Mouse (Mus musculus): ENCODE data around the gene Pih1d1. TPM values are rescaled to one million over a fixed set of nuclear protein-coding genes. Genes with fewer than 3 reads are reported as not detected.
A peak's percentile ranks its signal among the peaks of the same experiment; 100 is the strongest.
"Not testable (repeated sequence)": the region's sequence is repeated elsewhere in the genome, so short reads cannot be mapped to it uniquely, and the experiment has no call there.

Pih1d1 gene
- 90.3 and 91.0 TPM in 2 replicates for polyA plus RNA-seq (2016; fragmentation: Nextera tagmentation; extraction: Ambion mirVana)

DNA sequence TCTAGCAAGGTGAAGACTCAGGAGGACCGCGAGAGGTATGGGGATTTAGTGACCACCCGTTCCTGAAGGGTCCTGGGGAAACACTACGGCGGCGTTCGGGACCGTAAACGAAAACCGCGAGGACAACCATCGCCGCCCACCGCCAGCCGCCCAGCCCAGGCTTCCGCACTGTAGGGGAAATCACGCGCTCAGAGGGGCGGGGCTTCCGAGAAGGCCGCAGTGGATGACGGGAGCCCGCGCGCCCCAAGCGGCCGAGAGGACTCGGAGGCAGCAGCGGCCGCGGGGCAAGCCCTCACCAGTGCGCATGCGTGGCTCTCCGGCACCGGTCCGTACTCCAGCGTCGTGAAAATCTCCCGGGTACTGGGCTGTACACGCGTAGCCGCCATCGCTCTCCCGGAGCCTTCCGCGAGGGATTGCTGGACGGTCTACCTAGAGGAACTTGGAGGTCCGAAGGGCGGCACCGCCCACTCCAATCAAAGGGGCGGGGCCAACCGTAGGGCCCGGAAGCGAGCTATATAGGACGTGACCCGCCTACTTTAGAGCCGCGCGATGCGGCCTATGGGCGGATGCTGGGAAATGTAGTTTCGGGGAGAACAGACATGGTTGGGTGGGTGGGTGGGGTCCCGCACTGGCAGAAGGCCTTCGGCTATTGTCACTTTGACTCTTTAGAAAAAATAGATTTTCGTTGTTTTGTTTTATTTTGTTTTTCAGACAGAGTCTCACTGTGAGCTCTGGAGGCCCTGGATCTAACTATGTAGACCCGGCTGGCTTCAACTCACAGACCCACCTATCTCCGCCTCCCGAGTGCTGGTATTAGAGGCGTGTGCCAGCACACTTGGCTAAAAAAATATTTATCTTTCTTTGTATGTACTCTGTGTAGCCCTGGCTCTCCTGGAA, at the start of gene Pih1d1, which contains the start of gene Aldh16a1:
Pih1d1 (plus strand) TSS at position 208 of the 897 bp plus-strand sequence.
Aldh16a1 (minus strand) TSS at position 489 of the 897 bp plus-strand sequence.
- Histone ChIP-seq H3K4me3 (peak within 1 kb of the TSS; percentile 64), H3K27ac (peak within 1 kb of the TSS; percentile 94), H3K4me1 (peaks cover 17% of the 10 kb centered on the region), H3K36me3 (peaks cover 22% of the 10 kb centered on the region), H3K4me2 (replicated peaks) (peak within 1 kb of the TSS; percentile 73), H3K9me3 (replicated peaks) (no peaks in the 10 kb centered on the region), H3K27me3 (no peaks in the 10 kb centered on the region), H3K9ac (peak within 1 kb of the TSS; percentile 81)
- ATAC-seq (ENCODE audit: low FRiP score): peak; percentile 96
- 5% methylated on average over 69 of the region's 69 CpGs for WGBS

GRCm38 (mm10) chr7:45104941-45105340, 49.2 kb upstream of the Pih1d1 start:
- 86% methylated on average over 5 of the region's 5 CpGs for WGBS
- Histone ChIP-seq H3K9ac (no peak overlapping the region), H3K4me3 (no peak overlapping the region), H3K4me1 (0 out of 2 replicates have a peak, but pooled peaks cover 5% of the 10 kb centered on the region), H3K27ac (no peak overlapping the region), H3K27me3 (no peaks in the 10 kb centered on the region), H3K9me3 (replicated peaks) (no peaks in the 10 kb centered on the region), H3K4me2 (replicated peaks) (no peak overlapping the region), H3K36me3 (no peaks in the 10 kb centered on the region)
- ATAC-seq (ENCODE audit: low FRiP score): no peak

GRCm38 (mm10) chr7:45105491-45105890, 48.6 kb upstream of the Pih1d1 start:
- Histone ChIP-seq H3K4me3 (no peak overlapping the region), H3K27me3 (no peaks in the 10 kb centered on the region), H3K4me2 (replicated peaks) (no peak overlapping the region), H3K27ac (no peak overlapping the region), H3K9ac (no peak overlapping the region), H3K9me3 (replicated peaks) (no peaks in the 10 kb centered on the region), H3K36me3 (no peaks in the 10 kb centered on the region), H3K4me1 (0 out of 2 replicates have a peak, but pooled peaks cover 5% of the 10 kb centered on the region)
- 82% methylated on average over 8 of the region's 8 CpGs for WGBS
- no peak for ATAC-seq (ENCODE audit: low FRiP score)

DNA sequence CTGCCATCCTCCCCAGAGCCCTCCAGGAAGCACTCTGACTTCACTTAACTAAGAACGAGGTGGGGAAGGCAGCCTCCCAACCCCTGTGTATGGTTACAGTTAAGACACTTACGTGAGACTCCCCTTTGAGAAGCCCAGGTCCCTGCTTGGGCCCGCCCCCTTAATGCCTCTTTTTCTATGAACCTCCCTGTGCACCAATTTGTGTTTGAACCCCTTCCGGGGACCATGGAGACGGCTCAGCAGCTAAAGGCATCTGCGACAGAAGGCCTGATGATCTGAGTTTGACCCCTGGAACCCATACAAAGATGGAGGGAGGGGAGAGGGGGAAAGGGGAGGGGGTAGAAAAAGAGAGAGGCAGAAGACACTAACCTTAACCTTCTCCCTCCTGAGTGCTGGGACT, 47.7 kb upstream of the Pih1d1 start:
- 0 out of 2 replicates have a peak, but pooled peaks cover 5% of the 10 kb centered on the region for H3K4me1 ChIP-seq
- no peaks in the 10 kb centered on the region for H3K36me3 ChIP-seq
- H3K27me3 ChIP-seq: no peaks in the 10 kb centered on the region
- no peak overlapping the region for H3K9ac ChIP-seq
- H3K9me3 ChIP-seq (replicated peaks): no peaks in the 10 kb centered on the region
- no peak for ATAC-seq (ENCODE audit: low FRiP score)
- no peak overlapping the region for H3K4me2 ChIP-seq (replicated peaks)
- H3K4me3 ChIP-seq: no peak overlapping the region
- no peak overlapping the region for H3K27ac ChIP-seq
- WGBS: 28% methylated on average over 6 of the region's 6 CpGs

- Histone ChIP-seq H3K9ac (no peak overlapping the region), H3K4me3 (no peak overlapping the region), H3K27ac (no peak overlapping the region), H3K4me1 (0 out of 2 replicates have a peak, but pooled peaks cover 5% of the 10 kb centered on the region), H3K27me3 (no peaks in the 10 kb centered on the region), H3K9me3 (replicated peaks) (no peaks in the 10 kb centered on the region), H3K36me3 (no peaks in the 10 kb centered on the region), H3K4me2 (replicated peaks) (no peak overlapping the region)
- no peak for ATAC-seq (ENCODE audit: low FRiP score)
- WGBS: 50% methylated on average over 5 of the region's 5 CpGs
These were observed 47.0 kb upstream of the Pih1d1 start for GRCm38 (mm10) chr7:45107052-45107645.

- H3K4me1 ChIP-seq; H3K36me3 ChIP-seq; H3K9me3 ChIP-seq (replicated peaks); H3K9ac ChIP-seq; H3K4me2 ChIP-seq (replicated peaks); ATAC-seq (ENCODE audit: low FRiP score); H3K4me3 ChIP-seq; H3K27me3 ChIP-seq; H3K27ac ChIP-seq: not testable (repeated sequence)
- WGBS: 89% methylated on average over 4 of the region's 4 CpGs
These were observed 44.0 kb upstream of the Pih1d1 start for GRCm38 (mm10) chr7:45110089-45110488.

GRCm38 (mm10) chr7:45111940-45112339, 42.2 kb upstream of the Pih1d1 start:
- H3K27me3 ChIP-seq: no peaks in the 10 kb centered on the region
- no peaks in the 10 kb centered on the region for H3K9me3 ChIP-seq (replicated peaks)
- H3K4me3 ChIP-seq: no peak overlapping the region
- H3K4me1 ChIP-seq: no peaks in the 10 kb centered on the region
- no peaks in the 10 kb centered on the region for H3K36me3 ChIP-seq
- H3K9ac ChIP-seq: no peak overlapping the region
- H3K4me2 ChIP-seq (replicated peaks): no peak overlapping the region
- no peak for ATAC-seq (ENCODE audit: low FRiP score)
- WGBS: 73% methylated on average over 2 of the region's 2 CpGs
- no peak overlapping the region for H3K27ac ChIP-seq

GRCm38 (mm10) chr7:45112529-45112928, 41.6 kb upstream of the Pih1d1 start:
- no peaks in the 10 kb centered on the region for H3K4me1 ChIP-seq
- H3K27ac ChIP-seq: no peak overlapping the region
- no peak for ATAC-seq (ENCODE audit: low FRiP score)
- no peak overlapping the region for H3K4me2 ChIP-seq (replicated peaks)
- peaks cover 1% of the 10 kb centered on the region; the same call in 1 of the 2 replicates for H3K36me3 ChIP-seq
- no peaks in the 10 kb centered on the region for H3K27me3 ChIP-seq
- H3K4me3 ChIP-seq: no peak overlapping the region
- H3K9ac ChIP-seq: no peak overlapping the region
- H3K9me3 ChIP-seq (replicated peaks): no peaks in the 10 kb centered on the region
- 61% methylated on average over 3 of the region's 3 CpGs for WGBS

- H3K27me3 ChIP-seq: no peaks in the 10 kb centered on the region
- H3K9me3 ChIP-seq (replicated peaks): no peaks in the 10 kb centered on the region
- WGBS: 87% methylated on average over 2 of the region's 2 CpGs
- H3K36me3 ChIP-seq: peaks cover 9% of the 10 kb centered on the region
- no peak overlapping the region for H3K4me3 ChIP-seq
- H3K9ac ChIP-seq: no peak overlapping the region
- no peak for ATAC-seq (ENCODE audit: low FRiP score)
- no peak overlapping the region for H3K4me2 ChIP-seq (replicated peaks)
- H3K4me1 ChIP-seq: no peaks in the 10 kb centered on the region
- H3K27ac ChIP-seq: no peak overlapping the region
These were observed 40.6 kb upstream of the Pih1d1 start for GRCm38 (mm10) chr7:45113476-45113875.

GRCm38 (mm10) chr7:45117566-45117965, 36.5 kb upstream of the Pih1d1 start:
- Histone ChIP-seq H3K9ac (no peak overlapping the region), H3K4me2 (replicated peaks) (no peak overlapping the region), H3K4me1 (peaks cover 10% of the 10 kb centered on the region), H3K36me3 (peaks cover 47% of the 10 kb centered on the region), H3K27ac (no peak overlapping the region), H3K9me3 (replicated peaks) (no peaks in the 10 kb centered on the region), H3K27me3 (no peaks in the 10 kb centered on the region), H3K4me3 (no peak overlapping the region)
- 80% methylated on average over 8 of the region's 8 CpGs for WGBS
- no peak for ATAC-seq (ENCODE audit: low FRiP score)

DNA sequence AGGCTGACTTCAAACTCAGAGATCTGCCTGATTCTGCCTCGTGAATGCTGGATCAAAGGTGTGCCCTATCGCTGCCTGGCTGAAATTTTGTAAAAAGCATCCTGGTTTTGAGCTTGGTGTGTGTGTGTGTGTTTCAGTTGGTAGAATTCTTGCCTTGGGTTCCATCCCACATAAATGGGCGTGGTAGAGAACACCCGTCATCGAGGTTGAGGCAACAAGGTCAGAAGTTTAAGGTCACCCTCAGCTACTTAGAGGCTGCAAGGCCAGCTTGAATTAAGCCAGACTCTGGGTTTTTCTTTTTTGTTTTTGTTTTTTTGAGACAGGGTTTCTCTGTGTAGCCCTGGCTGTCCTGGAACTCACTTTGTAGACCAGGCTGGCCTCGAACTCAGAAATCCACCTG, 35.8 kb upstream of the Pih1d1 start:
- WGBS: 86% methylated on average over 6 of the region's 6 CpGs
- peaks cover 18% of the 10 kb centered on the region for H3K4me1 ChIP-seq
- no peak overlapping the region for H3K9ac ChIP-seq
- no peak overlapping the region for H3K27ac ChIP-seq
- peaks cover 51% of the 10 kb centered on the region for H3K36me3 ChIP-seq
- no peaks in the 10 kb centered on the region for H3K27me3 ChIP-seq
- no peak overlapping the region for H3K4me2 ChIP-seq (replicated peaks)
- no peaks in the 10 kb centered on the region for H3K9me3 ChIP-seq (replicated peaks)
- no peak overlapping the region for H3K4me3 ChIP-seq
- ATAC-seq (ENCODE audit: low FRiP score): no peak

DNA sequence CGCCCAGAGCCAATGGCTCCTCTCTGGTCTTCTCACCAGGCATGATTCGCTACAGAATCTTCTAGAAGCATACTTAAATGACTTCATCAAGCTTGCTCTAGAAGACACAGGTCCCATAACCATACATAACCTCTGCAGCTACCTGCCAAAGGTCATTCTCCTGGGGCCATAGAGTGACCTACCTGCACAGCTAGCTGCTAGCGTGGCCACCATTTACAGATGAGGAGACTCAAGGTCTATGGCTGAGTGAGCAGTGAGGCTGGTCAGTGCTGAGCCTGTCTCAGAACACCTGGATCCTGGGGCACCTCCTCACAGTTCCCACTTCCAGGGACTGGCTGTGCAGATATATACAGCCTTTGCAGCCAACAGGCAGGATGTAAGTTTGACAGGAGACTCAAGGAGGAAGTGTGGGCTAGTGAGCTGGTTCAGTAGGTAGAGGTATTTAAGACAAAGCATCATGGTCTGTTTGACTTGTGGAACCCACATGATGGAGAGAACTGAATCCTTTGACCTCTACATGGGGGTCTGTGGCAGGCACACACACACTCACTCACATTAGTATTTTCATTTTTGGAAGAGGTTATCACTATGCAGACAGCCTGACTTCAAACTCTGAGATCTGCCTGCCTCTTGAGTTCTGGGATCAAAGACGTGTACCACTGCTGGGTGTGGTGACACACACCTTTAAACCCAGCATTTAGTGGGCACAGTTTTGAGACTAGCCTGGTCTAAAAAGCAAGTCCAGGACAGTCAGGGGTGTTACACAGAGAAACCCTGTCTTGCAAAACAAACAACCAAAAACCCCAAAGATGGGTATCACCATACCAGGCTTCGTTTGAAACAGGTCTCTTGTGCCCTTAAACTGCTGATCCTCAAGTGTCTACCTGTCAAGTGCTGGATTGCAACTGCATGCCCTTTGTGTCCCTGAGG, 34.1 kb upstream of the Pih1d1 start:
- H3K36me3 ChIP-seq: peaks cover 52% of the 10 kb centered on the region
- H3K9ac ChIP-seq: no peak overlapping the region
- peaks cover 23% of the 10 kb centered on the region for H3K4me1 ChIP-seq
- no peak overlapping the region for H3K4me2 ChIP-seq (replicated peaks)
- WGBS: 80% methylated on average over 5 of the region's 5 CpGs
- no peak for ATAC-seq (ENCODE audit: low FRiP score)
- H3K4me3 ChIP-seq: no peak overlapping the region
- no peaks in the 10 kb centered on the region for H3K9me3 ChIP-seq (replicated peaks)
- no peak overlapping the region for H3K27ac ChIP-seq
- H3K27me3 ChIP-seq: no peaks in the 10 kb centered on the region

All from hindbrain, embryonic 12.5 days (tissue).